Mouse (Mus musculus) heart, embryonic 10.5 days (tissue): ENCODE results near the gene Ubtd1. TPM values are rescaled to one million over a fixed set of nuclear protein-coding genes. Genes with fewer than 3 reads are reported as not detected.

Experiments
- DNase-seq: peaks from one replicate; pipeline ENCODE4 v3.0.0-alpha.2; 2017; ENCODE audit warnings: low spot score
- H3K27ac ChIP-seq: fragments of 300-500 bp; sonication (generic); 2 replicates; pipeline ENCODE4 v1.5.1; 2016; ENCODE audit warnings: mild to moderate bottlenecking
- H3K27me3 ChIP-seq: fragments of 300-500 bp; sonication (generic); 2 replicates; pipeline ENCODE4 v1.6.1; 2016; ENCODE audit warnings: mild to moderate bottlenecking; ENCODE audit not compliant: poor library complexity, insufficient read depth, severe bottlenecking
- H3K36me3 ChIP-seq: fragments of 300-500 bp; sonication (generic); 2 replicates; pipeline ENCODE4 v1.6.1; 2016; ENCODE audit warnings: mild to moderate bottlenecking, moderate library complexity
- H3K4me1 ChIP-seq: fragments of 300-500 bp; sonication (generic); 2 replicates; pipeline ENCODE4 v1.6.1; 2016; ENCODE audit warnings: mild to moderate bottlenecking
- H3K4me3 ChIP-seq: fragments of 300-500 bp; sonication (generic); 2 replicates; pipeline ENCODE4 v1.5.1; 2016; ENCODE audit warnings: mild to moderate bottlenecking, moderate library complexity
- H3K9me3 ChIP-seq: fragments of 300-500 bp; sonication (generic); 2 replicates; pipeline ENCODE4 v1.6.1; 2016; ENCODE audit warnings: mild to moderate bottlenecking, moderate library complexity
- WGBS: fragments of 180-500 bp; shearing (Covaris S2); methylation state at CpG from one replicate; pipeline ENCODE4 v1.1.7; 2016; 5-methylcytosine and 5-hydroxymethylcytosine counted together
- polyA plus RNA-seq: library from polyadenylated mRNA; unstranded; fragments of >200 nt; fragmentation: Nextera tagmentation; extraction: Ambion mirVana; gene quantifications from 2 replicates; pipeline ENCODE4 v1.2.1, GENCODE M21; 2016

Gene Ubtd1
- polyA plus RNA-seq, 1 experiment from 2014 or later = 14.0 TPM

GRCm38 (mm10) chr19:42015001-42015400 lies 33.4 kb downstream of the Ubtd1 start:
- Histone ChIP-seq H3K9me3 (no peaks in the 10 kb centered on the region), H3K4me3 (no peak overlapping the region), H3K36me3 (peaks cover 2% of the 10 kb centered on the region; the same call in 1 of the 2 replicates), H3K27me3 (no peaks in the 10 kb centered on the region), H3K4me1 (peaks cover 49% of the 10 kb centered on the region), H3K27ac (no peak overlapping the region)
- DNase-seq = no peak
- 73% methylated on average over 6 of the region's 6 CpGs for WGBS

GRCm38 (mm10) chr19:42016251-42016650 lies 34.7 kb downstream of the Ubtd1 start:
- Histone ChIP-seq H3K36me3 (peaks cover 2% of the 10 kb centered on the region; the same call in 1 of the 2 replicates), H3K4me1 (peaks cover 42% of the 10 kb centered on the region), H3K4me3 (no peak overlapping the region), H3K9me3 (no peaks in the 10 kb centered on the region), H3K27me3 (no peaks in the 10 kb centered on the region), H3K27ac (no peak overlapping the region)
- DNase-seq = no peak
- whole genome bisulfite sequencing = 75% methylated on average over 4 of the region's 4 CpGs

DNA sequence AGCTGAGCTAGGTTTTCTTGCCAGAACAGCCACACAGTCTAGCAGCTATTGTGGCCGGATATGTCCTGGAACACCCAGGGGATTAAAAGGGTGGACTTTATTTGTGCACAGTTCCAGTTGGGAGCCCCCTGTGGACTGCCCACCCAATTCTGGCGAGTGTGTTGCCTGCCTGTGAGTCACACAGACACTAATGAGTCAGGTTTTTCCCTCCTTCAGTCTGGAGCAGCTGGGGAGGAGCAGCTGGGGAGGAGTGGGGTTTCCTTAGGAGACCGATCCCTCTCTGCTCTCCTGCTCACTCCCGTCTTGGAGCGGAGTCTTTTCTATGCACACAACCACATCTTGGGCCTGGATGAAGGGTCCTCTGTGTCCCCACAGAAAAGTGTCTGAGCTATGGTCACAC lies 35.3 kb downstream of the Ubtd1 start:
- 57% methylated on average over 5 of the region's 5 CpGs for WGBS
- H3K9me3 ChIP-seq = no peaks in the 10 kb centered on the region
- H3K4me1 ChIP-seq = peaks cover 47% of the 10 kb centered on the region
- peaks cover 2% of the 10 kb centered on the region; the same call in 1 of the 2 replicates for H3K36me3 ChIP-seq
- H3K4me3 ChIP-seq = no peak overlapping the region
- H3K27ac ChIP-seq = peak overlapping the region; percentile 81
- no peak for DNase-seq
- no peaks in the 10 kb centered on the region for H3K27me3 ChIP-seq

GRCm38 (mm10) chr19:42017399-42018247 lies 36.1 kb downstream of the Ubtd1 start:
- H3K4me1 ChIP-seq = peaks cover 54% of the 10 kb centered on the region
- no peak for DNase-seq

GRCm38 (mm10) chr19:42019011-42019522 lies 37.5 kb downstream of the Ubtd1 start:
- Histone ChIP-seq H3K27me3 (no peaks in the 10 kb centered on the region), H3K4me1 (peaks cover 66% of the 10 kb centered on the region), H3K9me3 (no peaks in the 10 kb centered on the region), H3K4me3 (no peak overlapping the region), H3K36me3 (no peaks in the 10 kb centered on the region), H3K27ac (peak overlapping the region; percentile 62)
- no peak for DNase-seq
- 43% methylated on average over 4 of the region's 4 CpGs for WGBS

More at GRCm38 (mm10) chr19:42017399-42018247, 36.1 kb downstream of the Ubtd1 start:
- WGBS = 53% methylated on average over 8 of the region's 8 CpGs
- H3K4me3 ChIP-seq = no peak overlapping the region
- no peaks in the 10 kb centered on the region for H3K27me3 ChIP-seq
- no peaks in the 10 kb centered on the region for H3K9me3 ChIP-seq
- H3K27ac ChIP-seq = peak overlapping the region; percentile 81
- no peaks in the 10 kb centered on the region for H3K36me3 ChIP-seq

GRCm38 (mm10) chr19:42021681-42022541 lies 40.3 kb downstream of the Ubtd1 start:
- H3K36me3 ChIP-seq = no peaks in the 10 kb centered on the region
- H3K27me3 ChIP-seq = no peaks in the 10 kb centered on the region
- WGBS = 70% methylated on average over 10 of the region's 10 CpGs
- H3K4me3 ChIP-seq = no peak overlapping the region
- H3K4me1 ChIP-seq = peaks cover 53% of the 10 kb centered on the region
- no peak for DNase-seq
- H3K9me3 ChIP-seq = no peaks in the 10 kb centered on the region
- peak overlapping the region; percentile 24; the same call in 1 of the 2 replicates for H3K27ac ChIP-seq

DNA sequence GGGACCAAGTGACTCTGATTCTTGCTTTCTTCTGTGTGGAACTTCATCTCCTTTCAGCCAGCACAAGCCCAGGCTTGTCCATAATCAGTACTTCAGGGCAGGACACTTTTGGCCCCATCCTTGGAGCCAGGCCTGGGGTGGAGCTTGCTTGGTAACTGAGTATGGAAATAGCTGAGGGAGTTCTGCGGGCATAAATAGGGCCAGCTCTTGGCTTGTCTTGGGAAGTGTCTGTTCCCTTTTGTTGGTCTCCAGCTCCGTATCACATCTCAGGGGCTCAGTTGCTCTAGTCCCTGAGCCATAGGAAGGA lies 40.9 kb downstream of the Ubtd1 start:
- no peak for DNase-seq
- Histone ChIP-seq H3K27ac (no peak overlapping the region; the same call in 1 of the 2 replicates), H3K4me3 (no peak overlapping the region), H3K27me3 (no peaks in the 10 kb centered on the region), H3K9me3 (no peaks in the 10 kb centered on the region), H3K36me3 (no peaks in the 10 kb centered on the region), H3K4me1 (peaks cover 47% of the 10 kb centered on the region)
- 61% methylated on average over 2 of the region's 2 CpGs for WGBS

DNA sequence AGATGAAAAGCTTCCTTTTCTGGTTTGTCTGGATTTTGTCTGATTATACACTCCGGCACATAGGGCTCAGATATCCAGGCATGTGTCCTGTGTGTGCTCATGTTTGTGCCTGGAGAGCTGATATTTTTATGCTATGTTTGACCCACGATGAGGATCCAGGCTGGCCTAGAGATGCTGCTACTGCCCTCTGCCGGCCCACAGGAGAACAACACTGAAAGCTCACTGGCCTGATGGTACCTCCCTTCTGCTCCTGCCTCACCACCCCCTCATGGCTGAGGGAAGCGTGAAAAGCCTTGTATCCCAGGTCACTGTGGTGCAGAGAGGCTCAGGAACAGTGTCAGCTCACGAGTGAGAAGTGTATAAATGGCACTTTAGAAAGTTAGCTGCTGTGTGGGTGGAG lies 44.6 kb downstream of the Ubtd1 start:
- Histone ChIP-seq H3K27me3 (no peaks in the 10 kb centered on the region), H3K4me1 (peaks cover 26% of the 10 kb centered on the region), H3K36me3 (no peaks in the 10 kb centered on the region), H3K9me3 (no peaks in the 10 kb centered on the region), H3K27ac (no peak overlapping the region), H3K4me3 (no peak overlapping the region)
- DNase-seq = peak; percentile 89
- 5% methylated on average over 5 of the region's 5 CpGs for WGBS

GRCm38 (mm10) chr19:42031112-42031511 lies 49.5 kb downstream of the Ubtd1 start:
- no peak for DNase-seq
- H3K27ac ChIP-seq = no peak overlapping the region
- H3K9me3 ChIP-seq = no peaks in the 10 kb centered on the region
- H3K4me3 ChIP-seq = no peak overlapping the region
- peaks cover 18% of the 10 kb centered on the region for H3K36me3 ChIP-seq
- WGBS = 83% methylated on average over 5 of the region's 5 CpGs
- peaks cover 22% of the 10 kb centered on the region for H3K4me1 ChIP-seq
- no peaks in the 10 kb centered on the region for H3K27me3 ChIP-seq

DNA sequence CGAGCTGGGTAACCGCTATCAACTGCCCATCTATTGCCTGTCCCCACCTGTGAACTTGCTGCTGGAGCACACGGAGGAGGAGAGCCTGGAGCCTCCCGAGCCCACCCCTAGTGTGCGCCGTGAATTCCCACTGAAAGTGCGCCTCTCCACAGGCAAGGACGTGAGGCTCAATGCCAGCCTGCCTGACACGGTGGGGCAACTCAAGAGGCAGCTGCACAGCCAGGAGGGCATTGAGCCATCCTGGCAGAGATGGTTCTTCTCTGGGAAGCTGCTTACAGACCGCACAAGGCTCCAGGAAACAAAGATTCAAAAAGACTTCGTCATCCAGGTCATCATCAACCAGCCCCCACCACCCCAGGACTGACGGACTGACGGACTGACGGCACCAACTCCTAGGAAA lies 52.0 kb downstream of the Ubtd1 start:
- peaks cover 30% of the 10 kb centered on the region for H3K4me1 ChIP-seq
- 81% methylated on average over 14 of the region's 14 CpGs for WGBS
- H3K9me3 ChIP-seq = no peaks in the 10 kb centered on the region
- H3K27ac ChIP-seq = peak overlapping the region; percentile 44; the same call in 1 of the 2 replicates
- peaks cover 18% of the 10 kb centered on the region for H3K36me3 ChIP-seq
- H3K27me3 ChIP-seq = no peaks in the 10 kb centered on the region
- no peak for DNase-seq
- H3K4me3 ChIP-seq = no peak overlapping the region

DNA sequence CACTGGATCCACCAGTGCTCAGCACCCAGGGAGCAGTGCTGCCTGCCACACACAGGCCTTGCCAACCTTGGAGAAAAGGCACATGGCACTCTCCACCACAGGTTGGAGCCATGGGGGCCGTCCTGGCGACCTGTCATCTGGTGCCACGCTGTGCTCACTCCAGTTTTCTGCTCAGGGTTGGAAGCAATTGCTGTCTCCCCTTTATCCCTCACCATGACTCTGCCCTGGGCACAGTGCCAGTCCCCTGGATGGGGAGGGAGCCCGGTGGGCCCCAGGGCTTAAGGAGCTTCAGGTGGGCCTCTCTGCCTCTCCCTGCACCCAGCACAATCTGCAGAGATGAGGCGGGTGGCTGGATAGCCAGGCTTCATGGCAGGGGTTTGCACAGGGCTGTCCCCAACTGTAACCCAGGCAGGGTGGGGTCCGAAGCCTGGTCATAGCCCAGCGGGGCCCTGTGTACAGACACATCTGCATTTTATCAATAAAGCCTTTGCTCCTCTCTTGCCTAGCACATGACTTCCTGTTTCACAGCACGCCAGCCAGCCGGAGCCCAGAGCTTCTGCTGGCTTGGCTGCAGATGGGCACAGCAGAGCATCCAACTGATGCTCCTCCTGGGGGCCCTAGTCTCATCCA lies 52.7 kb downstream of the Ubtd1 start:
- H3K4me3 ChIP-seq = no peak overlapping the region
- no peaks in the 10 kb centered on the region for H3K9me3 ChIP-seq
- peaks cover 18% of the 10 kb centered on the region for H3K36me3 ChIP-seq
- no peak for DNase-seq
- H3K4me1 ChIP-seq = peaks cover 30% of the 10 kb centered on the region
- H3K27me3 ChIP-seq = peaks cover under 1% of the 10 kb centered on the region; the same call in 1 of the 2 replicates
- WGBS = 78% methylated on average over 9 of the region's 9 CpGs
- peak overlapping the region; percentile 44; the same call in 1 of the 2 replicates for H3K27ac ChIP-seq

DNA sequence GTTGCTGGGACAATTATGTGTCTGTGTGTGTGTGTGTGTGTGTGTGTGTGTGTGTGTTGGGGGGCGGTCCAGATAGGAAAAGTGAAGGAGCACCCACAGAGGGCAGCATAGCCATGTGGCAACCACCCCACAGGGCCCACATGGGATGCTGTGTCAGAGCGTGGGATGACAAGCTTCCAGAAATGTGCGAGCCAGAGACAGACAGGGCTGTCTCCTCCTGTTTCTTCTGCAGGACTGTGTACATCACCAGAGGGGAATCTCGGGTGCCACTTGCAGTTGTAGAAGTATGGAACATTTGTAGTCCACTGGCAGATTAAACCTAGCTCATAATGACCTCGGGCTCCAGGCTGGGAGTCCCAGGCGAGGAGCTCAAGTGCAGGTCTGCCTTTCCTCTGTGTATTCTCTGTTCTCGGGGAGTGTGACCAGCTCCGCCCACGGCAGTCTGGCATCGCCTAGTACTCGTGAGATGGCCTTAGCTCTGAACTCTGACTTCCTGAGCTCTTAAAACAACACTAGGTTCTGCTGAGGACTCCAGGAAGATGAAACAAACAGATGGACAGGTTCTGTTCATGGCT lies 53.4 kb downstream of the Ubtd1 start:
- 0 out of 2 replicates have a peak overlapping the region, but pooled peaks have one; percentile 42 for H3K27ac ChIP-seq

More for the DNA sequence above, 53.4 kb downstream of the Ubtd1 start:
- 55% methylated on average over 11 of the region's 11 CpGs for WGBS
- no peak overlapping the region for H3K4me3 ChIP-seq
- H3K36me3 ChIP-seq = peaks cover 18% of the 10 kb centered on the region
- peaks cover 8% of the 10 kb centered on the region for H3K27me3 ChIP-seq
- DNase-seq = no peak
- H3K9me3 ChIP-seq = no peaks in the 10 kb centered on the region
- peaks cover 30% of the 10 kb centered on the region for H3K4me1 ChIP-seq
